Mouse (Mus musculus) gonadal fat pad, adult 2 months (tissue): ENCODE measurements around the gene Efnb3. TPM values are rescaled to one million over a fixed set of nuclear protein-coding genes. Genes with fewer than 3 reads are reported as not detected.

Experiments
- DNase-seq: peaks from one replicate; pipeline ENCODE4 v3.0.0-alpha.2; 2012; ENCODE audit warnings: low read depth
- polyA plus RNA-seq: library from polyadenylated mRNA; depleted of rRNA; stranded (reverse); fragments of >200 nt; gene quantifications from 2 replicates; pipeline ENCODE4 v1.2.3, GENCODE M21; 2012; rRNA removed

The Efnb3 gene
- polyA plus RNA-seq = 0.93 and 1.1 TPM in 2 replicates

DNA sequence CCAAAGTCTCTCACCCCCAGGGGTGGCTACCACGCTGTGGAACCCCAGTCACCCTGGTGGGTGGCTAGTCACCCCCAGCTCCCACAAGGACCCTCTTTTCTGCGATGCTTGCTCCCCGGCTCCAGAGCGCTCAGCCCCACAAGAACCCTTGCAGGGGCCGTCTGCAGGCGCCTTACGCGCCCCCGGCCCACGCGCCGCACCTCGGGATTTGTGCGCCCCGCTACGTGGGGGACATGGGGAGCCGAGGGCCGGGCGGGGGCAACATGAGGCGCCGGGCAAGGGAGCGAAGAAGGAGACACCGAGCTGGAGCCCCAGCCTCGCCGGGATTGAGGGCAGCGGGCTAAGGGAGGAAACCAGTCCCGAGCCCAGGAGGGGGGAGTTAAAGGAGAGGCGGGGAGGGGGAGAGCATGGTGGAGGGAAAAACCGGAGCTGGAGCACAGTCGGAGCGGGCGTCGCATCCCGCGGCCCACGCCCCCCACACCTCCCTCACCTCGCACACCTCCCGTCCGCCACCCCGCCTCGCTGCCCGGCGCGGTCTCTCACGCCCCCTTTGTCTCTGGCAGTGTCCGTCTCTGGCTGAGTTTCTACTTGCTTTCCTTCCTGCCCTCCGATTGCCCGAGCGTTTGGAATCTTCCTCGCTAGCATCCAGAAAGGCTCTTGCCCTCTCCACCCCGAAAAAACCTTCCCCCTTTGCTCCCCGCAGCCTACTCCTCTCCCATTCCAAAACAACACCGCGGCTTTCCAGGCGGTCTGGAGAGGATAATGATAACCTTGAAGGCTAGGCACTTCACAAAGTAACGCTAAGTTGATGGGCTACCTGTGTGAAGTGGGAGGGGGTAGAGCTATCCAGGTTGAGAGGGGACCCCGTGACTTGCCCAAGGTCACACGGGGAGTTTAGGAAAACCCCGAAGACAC lies at the start of gene Efnb3:
TSS of gene Efnb3 (minus strand) at position 355 of the 915 bp plus-strand sequence.
- DNase-seq = no peak

DNA sequence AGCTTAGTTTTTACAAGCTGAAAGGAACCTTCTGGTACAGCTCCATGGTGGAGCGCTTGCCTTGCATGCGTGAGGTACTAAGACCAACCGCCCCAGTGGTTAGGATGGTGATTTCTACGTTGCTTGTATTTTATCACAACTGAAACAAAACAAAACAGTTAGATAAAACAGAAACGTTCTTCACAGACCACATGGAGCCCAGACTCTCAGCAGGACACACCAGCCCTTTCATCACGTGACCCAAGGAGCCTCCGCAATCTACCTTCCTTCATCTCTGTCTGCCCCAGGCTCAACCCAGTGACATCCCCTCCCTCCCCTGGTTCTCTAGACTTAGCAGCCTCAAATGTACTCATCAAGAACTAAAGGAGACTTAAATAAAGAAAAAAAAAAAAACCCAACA lies 49.4 kb upstream of the Efnb3 start:
- no peak for DNase-seq

DNA sequence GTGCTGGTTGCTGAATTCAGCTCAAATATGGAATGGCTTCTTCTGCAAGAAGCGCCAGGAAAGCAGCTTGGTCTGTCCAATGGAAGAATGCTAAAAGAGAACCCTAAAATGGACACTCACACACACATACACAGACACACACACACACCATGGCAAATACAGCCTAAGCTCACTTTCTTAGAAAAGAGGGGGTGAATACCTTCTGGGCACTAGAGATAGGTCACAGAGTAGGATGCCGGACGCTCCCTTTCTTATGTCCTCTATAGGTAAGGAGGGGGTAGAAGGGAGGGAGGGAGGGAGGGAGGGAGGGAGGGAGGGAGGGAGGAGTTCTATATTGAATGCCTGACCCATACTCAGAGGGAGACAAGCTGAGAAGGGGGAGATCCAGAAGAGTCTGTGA lies 48.5 kb upstream of the Efnb3 start:
- no peak for DNase-seq

DNA sequence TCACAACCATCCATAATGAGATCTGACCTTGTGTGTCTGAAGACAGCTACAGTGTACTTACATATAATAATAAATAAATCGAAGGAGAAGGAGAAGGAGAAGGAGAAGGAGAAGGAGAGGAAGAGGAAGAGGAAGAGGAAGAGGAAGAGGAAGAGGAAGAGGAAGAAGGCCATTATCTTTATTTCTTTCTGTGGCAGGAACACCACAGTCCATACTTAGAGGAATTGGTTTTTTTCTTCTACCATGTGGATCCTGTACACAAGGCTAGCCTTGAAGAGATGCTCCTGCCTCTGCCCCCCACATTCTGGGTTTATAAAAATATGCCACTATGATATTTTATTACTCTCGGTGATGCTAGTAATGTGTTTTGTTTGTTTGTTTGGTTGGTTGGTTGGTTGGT lies 46.8 kb upstream of the Efnb3 start:
- DNase-seq = no peak

DNA sequence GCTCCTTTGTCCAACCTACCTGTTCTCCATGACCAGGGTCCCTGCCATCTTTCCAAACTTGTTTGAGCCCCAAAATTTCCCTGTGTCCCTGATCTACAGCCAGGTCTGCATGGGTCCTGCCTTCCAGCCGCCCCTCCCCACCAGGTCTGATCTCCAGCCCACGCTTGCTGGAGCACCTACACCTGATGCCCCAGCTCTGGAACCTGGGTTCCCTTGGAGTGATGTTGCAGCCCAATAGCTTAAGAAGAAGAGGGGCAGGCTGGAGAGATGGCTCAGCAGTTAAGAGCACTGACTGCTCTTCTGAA lies 46.4 kb upstream of the Efnb3 start:
- no peak for DNase-seq

DNA sequence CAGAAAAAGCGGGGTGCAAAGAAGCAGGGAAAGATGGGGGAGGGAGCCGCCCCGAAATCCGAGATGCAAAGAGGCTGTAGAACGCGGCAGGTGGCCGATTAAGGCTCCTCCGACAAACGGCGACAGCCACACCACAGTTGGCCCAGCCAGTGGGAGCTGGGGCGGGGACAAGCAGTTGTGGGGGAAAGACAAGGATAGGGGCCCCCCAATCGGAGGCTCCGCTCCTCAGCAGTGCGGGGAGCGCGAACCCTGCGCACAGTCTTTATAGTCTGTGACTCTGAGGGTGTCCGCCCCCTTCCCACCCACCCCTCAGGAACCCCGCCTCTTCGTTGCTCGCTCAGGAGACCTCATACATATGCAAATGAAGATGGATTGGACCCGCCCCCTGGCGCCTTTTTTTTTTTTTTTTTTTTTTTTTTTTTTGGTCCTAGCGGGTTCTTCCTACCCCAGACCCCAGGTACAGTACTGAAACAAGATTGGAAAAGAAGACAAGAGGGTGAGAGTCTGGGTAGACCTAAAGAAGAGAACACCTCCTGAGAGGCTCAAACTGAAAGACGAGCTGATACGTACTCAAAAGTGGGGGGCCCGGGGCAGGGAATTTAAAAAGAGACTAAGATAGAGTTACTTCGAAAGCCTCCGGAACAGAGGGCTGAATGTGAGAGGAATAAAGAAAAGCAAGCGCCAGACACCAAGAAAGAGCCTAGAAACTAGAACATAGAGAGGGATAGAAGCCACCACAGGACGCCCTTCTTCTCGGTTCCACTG lies 45.9 kb upstream of the Efnb3 start, which contains the start of gene Atp1b2:
TSS of gene Atp1b2 (minus strand) at position 217 of the 765 bp plus-strand sequence.
- DNase-seq = no peak

DNA sequence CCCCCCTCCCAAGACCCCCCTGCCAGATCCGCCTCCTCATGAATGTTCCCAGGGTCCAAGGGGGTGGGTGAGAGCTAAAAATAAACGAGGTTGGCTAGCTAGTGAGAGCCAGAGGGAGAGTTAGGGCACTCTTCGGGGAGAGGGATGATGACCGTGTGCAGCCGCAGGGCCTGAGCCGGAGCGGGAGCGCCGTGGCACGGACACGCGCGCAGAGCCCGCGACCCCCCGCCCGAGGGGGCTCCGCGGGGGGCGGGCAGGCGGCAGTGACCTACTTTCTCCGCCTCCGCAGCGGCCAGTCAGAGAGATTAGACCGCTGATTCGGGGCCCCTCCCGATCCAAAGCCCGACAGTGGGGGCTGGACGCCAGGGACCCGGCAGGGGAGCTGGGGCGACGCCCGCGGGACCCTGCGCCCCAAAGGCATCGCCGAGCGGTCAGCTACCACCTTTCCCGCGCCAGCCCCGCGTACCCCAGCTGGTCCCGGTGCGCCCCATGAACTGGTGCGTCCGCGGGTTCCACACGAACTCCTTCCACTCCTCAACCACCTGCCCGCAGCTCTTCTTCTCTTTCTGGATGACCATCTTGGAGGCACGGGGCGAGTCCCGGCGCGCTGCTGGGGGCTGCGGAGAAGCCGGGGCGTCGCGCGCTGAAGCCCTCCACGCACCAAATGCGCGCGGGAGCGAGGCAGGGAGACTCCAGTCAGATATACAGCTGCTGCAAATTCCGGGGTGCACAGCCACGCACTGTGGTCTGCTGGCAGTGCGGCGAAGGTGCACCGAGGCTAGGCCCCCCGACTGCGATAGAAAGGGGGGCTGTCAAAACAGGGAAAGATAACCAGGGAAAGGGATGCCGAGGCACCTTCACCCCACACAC lies 45.0 kb upstream of the Efnb3 start:
- DNase-seq = no peak

DNA sequence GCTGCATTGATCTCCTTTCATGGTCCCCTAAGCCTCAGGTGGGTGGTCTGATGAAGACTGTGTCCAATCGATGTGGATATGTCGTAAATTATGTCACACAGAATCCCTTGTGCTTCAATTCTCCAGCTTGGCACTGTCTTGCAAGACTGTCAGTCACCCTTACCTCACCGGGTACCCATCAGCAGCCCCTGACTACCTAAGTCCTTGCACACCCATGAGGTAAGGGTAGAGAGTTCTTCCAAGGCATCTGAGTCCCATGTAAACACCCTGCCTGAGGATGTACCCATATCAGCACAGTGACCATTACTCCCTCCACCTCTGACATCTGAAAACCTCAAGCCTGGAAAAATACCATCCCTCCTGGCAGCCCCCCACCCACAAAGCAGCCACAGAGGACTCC lies 44.3 kb upstream of the Efnb3 start:
- no peak for DNase-seq

DNA sequence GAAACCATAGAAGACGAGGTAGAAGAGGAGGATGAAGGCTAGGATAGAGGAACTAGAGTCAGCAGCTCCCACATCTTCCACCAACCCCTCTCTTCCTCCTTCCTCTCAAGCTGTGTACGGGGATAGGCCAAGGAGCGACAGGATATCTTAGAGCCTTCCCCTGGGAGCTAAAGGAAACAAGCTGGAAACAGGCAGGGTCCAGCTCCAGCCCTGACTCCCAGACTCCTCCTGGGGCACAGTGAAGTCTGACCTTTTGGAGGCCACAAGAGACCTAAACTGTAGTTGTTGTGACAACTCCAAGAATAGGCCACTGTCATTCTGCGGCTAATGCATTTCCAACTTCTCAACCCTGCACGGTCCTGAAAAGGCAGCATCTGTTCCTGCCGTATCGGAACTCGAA lies 43.5 kb upstream of the Efnb3 start:
- no peak for DNase-seq

DNA sequence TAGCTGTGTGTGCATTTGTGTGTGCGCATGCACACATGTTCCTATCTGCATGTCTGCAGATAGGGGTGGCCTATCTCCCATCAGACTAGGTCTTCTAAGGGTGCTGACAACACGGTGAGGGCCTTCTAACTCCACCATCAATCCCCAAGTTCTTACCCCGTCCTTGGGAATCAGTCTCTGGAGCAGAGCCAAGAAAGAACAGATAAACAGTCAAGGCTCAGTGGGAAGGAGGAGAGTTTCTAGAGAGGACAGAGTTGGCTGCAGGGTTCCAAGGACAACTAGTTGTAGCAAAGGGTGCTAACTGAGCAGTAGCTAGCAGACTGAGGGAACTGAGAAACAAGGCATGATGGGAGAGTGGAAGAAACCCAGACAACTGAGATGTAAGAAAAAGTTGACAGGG lies 41.8 kb upstream of the Efnb3 start:
- no peak for DNase-seq

DNA sequence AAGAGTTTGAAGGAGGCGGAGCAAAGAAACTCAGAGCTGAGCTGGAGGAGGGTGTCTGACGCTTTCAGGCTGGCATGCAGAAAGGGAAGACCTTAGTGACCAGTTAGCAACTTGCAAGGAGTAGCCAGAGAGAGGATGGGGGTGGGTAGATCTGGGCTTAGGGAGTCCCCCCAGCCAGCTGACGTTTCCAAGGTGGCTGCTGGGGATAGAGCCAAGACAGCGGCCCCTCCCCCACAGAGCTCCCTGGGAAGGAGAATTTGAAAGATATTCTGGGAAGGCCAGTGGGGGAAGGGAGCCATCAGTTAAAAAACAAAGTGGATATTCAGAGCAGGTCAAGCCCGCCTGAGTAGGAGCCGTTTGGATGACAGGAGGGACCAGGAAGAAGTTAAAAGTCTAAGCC lies 40.1 kb upstream of the Efnb3 start:
- no peak for DNase-seq

DNA sequence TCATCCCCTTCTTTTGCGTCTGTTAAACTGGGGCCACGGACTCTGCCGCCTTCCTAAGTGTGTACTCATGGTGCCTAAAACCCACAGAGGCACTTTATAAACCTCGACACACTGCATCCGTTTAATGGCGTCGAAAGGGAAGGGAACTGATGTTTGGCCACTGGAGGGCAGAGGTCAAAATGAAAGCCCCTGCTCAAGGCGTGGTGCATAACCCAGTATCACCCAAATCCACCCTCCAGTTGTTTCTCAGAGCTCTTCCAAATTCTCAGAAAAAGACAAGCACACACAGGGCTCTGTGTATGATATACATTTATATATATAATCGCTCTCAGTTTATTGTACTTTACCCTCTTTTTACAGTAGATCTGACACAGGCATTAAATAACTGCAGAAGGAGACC lies 39.4 kb upstream of the Efnb3 start:
- DNase-seq = no peak

DNA sequence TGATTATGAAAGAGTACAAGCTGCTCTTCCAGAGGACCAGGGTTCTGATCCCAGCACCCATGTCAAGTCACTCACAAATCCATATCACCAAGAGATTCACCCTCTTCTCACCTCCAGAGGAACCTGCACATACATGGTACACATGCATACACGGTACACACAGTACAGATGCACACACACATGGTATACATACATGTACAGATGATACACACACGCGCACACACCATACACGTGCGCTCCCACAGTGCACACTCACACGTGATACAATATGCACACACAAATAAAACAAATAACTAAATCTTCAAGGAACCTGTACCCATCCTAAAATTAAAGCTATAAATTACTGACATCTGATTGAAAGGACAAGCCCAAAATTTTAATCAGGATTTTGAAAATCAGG lies 34.8 kb upstream of the Efnb3 start:
- DNase-seq = no peak

DNA sequence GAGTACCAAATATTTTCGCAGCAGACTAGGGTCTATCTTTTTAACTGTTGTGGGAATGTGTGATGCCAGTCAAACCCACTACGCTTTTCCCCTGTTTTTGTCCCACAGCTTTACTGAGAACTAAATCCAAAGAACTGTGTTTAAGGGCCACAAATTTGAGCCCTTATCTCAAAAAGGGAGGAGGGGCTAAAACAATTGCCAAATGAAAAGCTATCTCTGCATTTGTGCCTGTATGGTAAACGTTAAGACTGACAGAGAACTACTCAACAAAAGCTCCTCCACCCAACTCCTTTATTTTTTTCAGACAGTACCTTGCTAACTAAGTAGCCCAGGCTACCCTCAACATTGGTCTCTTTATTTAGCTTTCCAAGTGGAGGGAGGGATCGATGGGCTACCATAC lies 32.8 kb upstream of the Efnb3 start:
- no peak for DNase-seq

DNA sequence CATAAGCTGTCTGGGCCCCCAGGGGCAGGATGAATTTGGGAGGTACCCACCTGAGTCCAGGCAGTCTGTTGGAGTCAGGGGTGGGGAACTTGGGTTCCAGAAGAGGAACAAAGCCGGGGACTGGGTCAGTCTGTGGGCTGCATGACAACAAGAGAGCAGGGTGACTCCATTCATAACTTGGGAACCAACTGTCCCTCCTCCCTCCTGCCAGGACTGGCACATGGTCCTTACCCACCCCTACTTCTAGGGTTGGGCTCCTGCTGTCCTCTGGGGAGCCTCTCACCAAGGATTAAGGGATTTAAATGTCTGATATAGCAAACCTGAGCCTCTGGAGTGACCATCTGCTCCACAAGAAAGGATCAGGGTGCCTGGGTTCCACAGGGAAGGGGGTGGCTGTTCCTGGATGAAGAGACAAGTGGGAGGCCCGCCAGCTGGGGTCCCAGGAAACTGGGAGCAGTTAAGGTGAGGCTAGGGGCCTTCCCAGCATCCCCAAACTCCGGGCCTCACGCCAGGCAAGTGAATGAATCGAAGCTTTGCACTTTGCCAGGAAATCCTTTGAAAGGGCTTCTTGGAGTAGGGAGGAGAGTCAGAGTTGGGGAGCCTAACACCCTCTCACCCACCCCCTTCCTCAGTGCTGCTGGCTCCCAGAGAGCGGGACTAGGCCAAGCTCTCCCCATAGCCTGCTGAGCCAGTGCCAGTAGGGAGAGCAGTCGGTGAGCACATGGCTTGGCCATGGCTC lies 32.1 kb upstream of the Efnb3 start:
- DNase-seq = no peak

DNA sequence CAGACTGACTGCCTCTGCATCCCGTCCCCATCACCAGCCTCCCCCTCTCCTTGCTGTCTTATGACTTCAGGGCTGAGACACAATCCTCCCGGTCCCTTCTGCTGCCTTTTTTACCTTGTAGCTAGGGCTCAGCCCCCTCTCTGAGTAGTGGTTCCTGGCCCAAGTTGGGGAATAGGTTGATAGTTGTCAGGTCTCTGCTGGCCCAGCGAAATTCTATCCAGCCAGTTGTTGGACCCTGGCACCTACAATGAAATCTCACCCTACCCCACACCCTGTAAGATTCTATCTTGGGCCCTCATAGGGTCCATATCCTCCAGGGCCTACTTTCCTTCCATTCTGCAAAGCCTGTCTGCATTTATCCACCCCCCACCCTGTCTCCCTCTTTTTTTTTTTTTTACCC lies 31.4 kb upstream of the Efnb3 start:
- DNase-seq = no peak

DNA sequence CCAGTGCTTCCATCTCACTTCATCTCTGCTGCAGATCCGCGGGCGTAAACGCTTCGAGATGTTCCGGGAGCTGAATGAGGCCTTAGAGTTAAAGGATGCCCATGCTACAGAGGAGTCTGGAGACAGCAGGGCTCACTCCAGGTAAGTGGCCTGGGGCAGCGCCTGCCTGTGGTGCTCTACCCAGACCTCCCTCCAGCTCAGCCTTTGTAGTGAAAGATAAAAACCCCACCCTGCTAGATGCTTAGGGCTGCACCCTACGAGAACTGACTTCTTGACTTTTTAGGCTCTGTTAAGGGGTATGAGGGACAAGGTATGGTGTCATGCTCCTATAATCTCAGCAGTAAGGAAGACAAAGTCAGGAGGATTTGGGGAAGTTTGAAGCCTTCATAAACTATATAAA lies 30.6 kb upstream of the Efnb3 start:
- DNase-seq = no peak

DNA sequence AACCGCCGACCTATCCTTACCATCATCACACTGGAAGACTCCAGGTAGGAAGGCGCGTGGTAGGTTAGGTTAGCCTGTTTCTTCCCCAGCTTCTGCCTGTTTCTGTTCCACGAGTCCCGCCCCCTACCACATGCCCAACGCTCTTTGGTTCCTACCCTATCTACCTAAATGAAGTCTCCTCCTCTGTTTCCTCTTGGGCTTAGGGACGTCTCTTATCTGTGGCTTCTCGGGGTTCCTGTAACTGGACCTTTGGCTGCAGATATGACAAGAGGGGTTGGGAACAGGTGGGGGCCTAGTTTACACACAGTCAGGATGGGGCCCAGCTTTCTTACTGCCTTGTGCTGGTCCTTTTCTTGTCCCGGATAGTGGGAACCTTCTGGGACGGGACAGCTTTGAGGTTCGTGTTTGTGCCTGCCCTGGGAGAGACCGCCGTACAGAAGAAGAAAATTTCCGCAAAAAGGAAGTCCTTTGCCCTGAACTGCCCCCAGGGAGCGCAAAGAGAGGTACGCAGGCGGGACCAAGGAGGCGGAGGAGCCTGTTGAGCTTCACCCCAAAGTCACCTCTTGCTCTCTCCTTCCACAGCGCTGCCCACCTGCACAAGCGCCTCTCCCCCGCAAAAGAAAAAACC lies 29.3 kb upstream of the Efnb3 start:
- DNase-seq = no peak

DNA sequence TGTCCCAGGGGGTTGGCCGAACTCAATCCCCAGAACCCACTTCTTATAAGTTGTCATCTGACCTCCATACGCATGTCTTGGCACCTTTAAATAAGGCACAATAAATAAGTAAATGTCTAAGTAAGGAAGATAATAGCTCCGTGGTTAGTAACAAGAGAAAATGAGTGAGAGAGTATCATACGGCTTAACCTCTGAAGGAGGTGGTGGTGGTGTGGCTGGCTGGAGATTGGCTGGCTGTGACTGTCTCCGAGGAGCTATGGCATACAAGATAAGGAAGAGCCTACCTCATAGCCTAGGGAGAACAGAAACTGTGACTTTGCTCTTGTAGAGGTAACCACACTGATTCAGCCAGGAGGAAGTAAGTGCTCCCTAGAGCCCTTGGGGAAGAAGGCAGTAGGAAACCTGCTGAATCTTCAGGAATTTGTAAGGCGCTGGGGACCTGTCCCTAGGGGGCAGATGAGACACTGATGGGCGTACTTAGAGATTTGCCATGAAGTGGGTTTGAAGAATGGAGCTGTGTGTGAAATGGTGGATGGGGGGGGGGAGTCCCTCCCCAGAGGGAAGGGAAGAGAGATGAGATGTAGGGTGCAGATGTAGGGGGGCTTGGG lies 25.8 kb upstream of the Efnb3 start:
- DNase-seq = no peak

DNA sequence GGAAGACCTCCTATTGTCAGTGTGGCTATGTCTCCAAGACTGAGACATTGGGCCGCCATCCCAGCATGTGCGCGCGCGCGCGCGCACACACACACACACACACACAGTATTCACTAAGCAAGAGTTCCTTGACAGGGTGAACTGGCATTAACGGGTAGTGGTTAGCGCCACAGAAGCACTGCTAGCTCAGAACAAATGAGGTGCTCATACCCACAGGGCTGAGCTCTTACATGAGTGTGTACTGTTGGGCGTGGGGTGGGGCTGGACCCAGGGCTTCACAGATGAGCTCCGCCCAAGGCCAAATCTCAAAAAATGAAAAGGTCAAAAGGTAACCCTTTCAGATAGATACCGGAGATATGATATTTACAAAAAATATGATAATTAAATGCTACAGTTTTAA lies 24.9 kb upstream of the Efnb3 start:
- DNase-seq = no peak

DNA sequence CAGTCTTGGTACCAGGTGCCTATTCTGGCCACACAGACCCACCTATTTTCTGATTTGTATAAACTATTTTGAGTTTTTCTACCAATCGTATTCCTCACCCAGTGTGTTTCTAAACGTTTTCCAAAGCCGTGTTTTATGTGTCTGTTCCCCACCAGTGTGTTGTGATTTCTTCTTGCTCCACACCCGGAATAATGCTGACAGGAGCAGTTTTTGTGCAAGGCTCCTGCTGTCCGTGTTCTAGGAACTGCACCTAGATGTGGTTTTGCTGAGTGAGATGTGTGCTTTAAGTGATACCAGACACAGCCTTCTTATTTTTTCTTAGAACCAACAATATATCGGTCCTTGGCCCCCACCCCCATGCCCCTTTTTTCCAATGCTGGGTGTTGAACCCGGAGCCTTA lies 24.0 kb upstream of the Efnb3 start:
- DNase-seq = no peak
